Mouse (Mus musculus) hindbrain, embryonic 16.5 days (tissue): ENCODE data around the gene Pde3a. TPM values are rescaled to one million over a fixed set of nuclear protein-coding genes. Genes with fewer than 3 reads are reported as not detected.
A peak's percentile ranks its signal among the peaks of the same experiment; 100 is the strongest.

Source experiments
- ATAC-seq: fragments of 200-750 bp; cut with Nextera tagmentation; 2 replicates; pipeline ENCODE4 v1.8.0; 2017; ENCODE audit warnings: moderate TSS enrichment, moderate library complexity
- H3K27ac ChIP-seq: fragments of 300-500 bp; sonication (generic); 2 replicates; pipeline ENCODE4 v1.5.1; 2014; ENCODE audit warnings: low read depth, mild to moderate bottlenecking, control low read depth, low read length, moderate library complexity
- H3K27me3 ChIP-seq: fragments of 300-500 bp; sonication (generic); replicated peaks from 2 replicates; pipeline ENCODE4 v1.6.1; 2014; ENCODE audit warnings: low read length; ENCODE audit not compliant: control insufficient read depth, insufficient read depth
- H3K36me3 ChIP-seq: fragments of 300-500 bp; sonication (generic); 2 replicates; pipeline ENCODE4 v1.6.1; 2014; ENCODE audit warnings: mild to moderate bottlenecking, low read length, moderate library complexity, mixed read lengths; ENCODE audit not compliant: control insufficient read depth, insufficient read depth
- H3K4me1 ChIP-seq: fragments of 300-500 bp; sonication (generic); 2 replicates; pipeline ENCODE4 v1.6.1; 2014; ENCODE audit warnings: low read depth, low read length; ENCODE audit not compliant: control insufficient read depth, insufficient read depth
- H3K4me2 ChIP-seq: fragments of 300-500 bp; sonication (generic); 2 replicates; pipeline ENCODE4 v1.6.1; 2014; ENCODE audit warnings: mild to moderate bottlenecking, low read length, control low read depth, moderate library complexity
- H3K4me3 ChIP-seq: fragments of 300-500 bp; sonication (generic); 2 replicates; pipeline ENCODE4 v1.5.1; 2014; ENCODE audit warnings: mild to moderate bottlenecking, low read length, control low read depth, moderate library complexity
- H3K9ac ChIP-seq: fragments of 300-500 bp; sonication (generic); 2 replicates; pipeline ENCODE4 v1.6.1; 2014; ENCODE audit warnings: low read depth, mild to moderate bottlenecking, control low read depth, low read length, moderate library complexity
- H3K9me3 ChIP-seq: fragments of 300-500 bp; sonication (generic); 2 replicates; pipeline ENCODE4 v1.6.1; 2014; ENCODE audit warnings: mild to moderate bottlenecking, low read length, moderate library complexity; ENCODE audit not compliant: control insufficient read depth
- WGBS: fragments of 180-500 bp; shearing (Covaris S2); extraction: QIAGEN DNeasy Blood & Tissue Kit; methylation state at CpG from one replicate; pipeline ENCODE4 v1.1.7; 2014; 5-methylcytosine and 5-hydroxymethylcytosine counted together
- polyA plus RNA-seq: library from polyadenylated mRNA; unstranded; fragments of >200 nt; fragmentation: Nextera tagmentation; extraction: Ambion mirVana; gene quantifications from 2 replicates; pipeline ENCODE4 v1.2.1, GENCODE M21; 2015

The Pde3a gene
- polyA plus RNA-seq, 1 experiment from 2014 or later, result 2.1 TPM

- WGBS, result 58% methylated on average over 6 of the region's 6 CpGs
These were observed 16.2 kb upstream of the Pde3a start for GRCm38 (mm10) chr6:141232756-141233382.

GRCm38 (mm10) chr6:141241809-141242208 lies 7.3 kb upstream of the Pde3a start:
- no peaks in the 10 kb centered on the region for H3K4me1 ChIP-seq
- no peak overlapping the region for H3K9ac ChIP-seq
- no peaks in the 10 kb centered on the region for H3K36me3 ChIP-seq
- no peak overlapping the region for H3K27ac ChIP-seq
- no peak overlapping the region for H3K4me3 ChIP-seq
- H3K4me2 ChIP-seq, result no peak overlapping the region
- no peak for ATAC-seq
- WGBS, result 93% methylated on average over 1 of the region's 1 CpGs
- no peaks in the 10 kb centered on the region for H3K27me3 ChIP-seq
- no peaks in the 10 kb centered on the region for H3K9me3 ChIP-seq

More at GRCm38 (mm10) chr6:141232756-141233382, 16.2 kb upstream of the Pde3a start:
- no peak overlapping the region for H3K4me3 ChIP-seq
- H3K27me3 ChIP-seq, result no peaks in the 10 kb centered on the region
- no peaks in the 10 kb centered on the region for H3K4me1 ChIP-seq
- no peak overlapping the region for H3K9ac ChIP-seq
- ATAC-seq, result no peak
- H3K9me3 ChIP-seq, result no peaks in the 10 kb centered on the region
- H3K36me3 ChIP-seq, result no peaks in the 10 kb centered on the region
- no peak overlapping the region for H3K27ac ChIP-seq
- H3K4me2 ChIP-seq, result no peak overlapping the region

GRCm38 (mm10) chr6:141245089-141245488 lies 4.0 kb upstream of the Pde3a start:
- Histone ChIP-seq H3K9me3 (no peaks in the 10 kb centered on the region), H3K27me3 (no peaks in the 10 kb centered on the region), H3K4me2 (no peak overlapping the region), H3K4me1 (no peaks in the 10 kb centered on the region), H3K27ac (no peak overlapping the region), H3K36me3 (no peaks in the 10 kb centered on the region), H3K4me3 (no peak overlapping the region), H3K9ac (no peak overlapping the region)
- no peak for ATAC-seq
- 87% methylated on average over 4 of the region's 4 CpGs for WGBS

- no peak overlapping the region for H3K4me3 ChIP-seq
- no peaks in the 10 kb centered on the region; the same call in 1 of the 2 replicates for H3K27me3 ChIP-seq
- H3K36me3 ChIP-seq, result no peaks in the 10 kb centered on the region
- peak; percentile 52; the same call in 1 of the 2 replicates for ATAC-seq
- no peaks in the 10 kb centered on the region for H3K9me3 ChIP-seq
- WGBS, result 51% methylated on average over 6 of the region's 6 CpGs
- H3K27ac ChIP-seq, result no peak overlapping the region
- H3K9ac ChIP-seq, result no peak overlapping the region
- peaks cover 4% of the 10 kb centered on the region; the same call in 1 of the 2 replicates for H3K4me1 ChIP-seq
- no peak overlapping the region for H3K4me2 ChIP-seq
These were observed 2.7 kb upstream of the Pde3a start for GRCm38 (mm10) chr6:141246391-141246790.

- Histone ChIP-seq H3K27ac (no peak overlapping the region), H3K27me3 (no peaks in the 10 kb centered on the region; the same call in 1 of the 2 replicates), H3K4me3 (peak overlapping the region; percentile 84), H3K4me2 (peak overlapping the region; percentile 90), H3K9me3 (no peaks in the 10 kb centered on the region), H3K9ac (peak overlapping the region; percentile 27; the same call in 1 of the 2 replicates), H3K4me1 (peaks cover 4% of the 10 kb centered on the region; the same call in 1 of the 2 replicates), H3K36me3 (no peaks in the 10 kb centered on the region)
- ATAC-seq, result no peak
These were observed 988 bp upstream of the Pde3a start for GRCm38 (mm10) chr6:141248081-141248480.

- H3K27ac ChIP-seq, result peak overlapping the region; percentile 61; the same call in 1 of the 2 replicates
- H3K36me3 ChIP-seq, result no peaks in the 10 kb centered on the region
- WGBS, result under 1% methylated on average over 62 of the region's 68 CpGs
- H3K4me2 ChIP-seq, result peak overlapping the region; percentile 90
- H3K9me3 ChIP-seq, result no peaks in the 10 kb centered on the region
- H3K4me3 ChIP-seq, result peak overlapping the region; percentile 84
- ATAC-seq, result peak; percentile 88
- peak overlapping the region; percentile 76 for H3K9ac ChIP-seq
- peaks cover 4% of the 10 kb centered on the region; the same call in 1 of the 2 replicates for H3K4me1 ChIP-seq
- no peaks in the 10 kb centered on the region; the same call in 1 of the 2 replicates for H3K27me3 ChIP-seq
These were observed 671 bp downstream of the Pde3a start for GRCm38 (mm10) chr6:141249585-141250295.

GRCm38 (mm10) chr6:141250296-141250629 lies 1.2 kb downstream of the Pde3a start:
- Histone ChIP-seq H3K27me3 (no peaks in the 10 kb centered on the region; the same call in 1 of the 2 replicates), H3K9ac (peak overlapping the region; percentile 76), H3K27ac (0 out of 2 replicates have a peak overlapping the region, but pooled peaks have one; percentile 61), H3K36me3 (no peaks in the 10 kb centered on the region), H3K9me3 (no peaks in the 10 kb centered on the region), H3K4me1 (peaks cover 4% of the 10 kb centered on the region; the same call in 1 of the 2 replicates), H3K4me2 (peak overlapping the region; percentile 90), H3K4me3 (peak overlapping the region; percentile 84)
- peak; percentile 15 for ATAC-seq
- 2% methylated on average over 22 of the region's 22 CpGs for WGBS

- H3K4me3 ChIP-seq, result peak overlapping the region; percentile 84
- H3K4me2 ChIP-seq, result peak overlapping the region; percentile 90
- H3K4me1 ChIP-seq, result peaks cover 4% of the 10 kb centered on the region; the same call in 1 of the 2 replicates
- no peaks in the 10 kb centered on the region for H3K9me3 ChIP-seq
- no peaks in the 10 kb centered on the region for H3K36me3 ChIP-seq
- H3K27me3 ChIP-seq, result no peaks in the 10 kb centered on the region; the same call in 1 of the 2 replicates
- no peak overlapping the region for H3K27ac ChIP-seq
- no peak overlapping the region for H3K9ac ChIP-seq
- 59% methylated on average over 6 of the region's 6 CpGs for WGBS
- no peak for ATAC-seq
These were observed 1.9 kb downstream of the Pde3a start for GRCm38 (mm10) chr6:141250984-141251383.

GRCm38 (mm10) chr6:141252520-141252919 lies 3.5 kb downstream of the Pde3a start:
- Histone ChIP-seq H3K27ac (no peak overlapping the region), H3K4me3 (no peak overlapping the region), H3K4me2 (peak overlapping the region; percentile 9), H3K27me3 (no peaks in the 10 kb centered on the region; the same call in 1 of the 2 replicates), H3K9me3 (no peaks in the 10 kb centered on the region), H3K9ac (no peak overlapping the region), H3K4me1 (peaks cover 4% of the 10 kb centered on the region; the same call in 1 of the 2 replicates), H3K36me3 (no peaks in the 10 kb centered on the region)
- ATAC-seq, result no peak
- WGBS, result 92% methylated on average over 7 of the region's 7 CpGs
